Mouse (Mus musculus) right cerebral cortex, adult 18-20 months (tissue): Measurements from ENCODE around the gene Wnt5b.
"Not testable (repeated sequence)": the region's sequence is repeated elsewhere in the genome, so short reads cannot be mapped to it uniquely, and the experiment has no call there.

Source experiments
- DNase-seq: peaks from one replicate; pipeline ENCODE4 v3.0.0; 2022; ENCODE audit warnings: mixed read lengths

Gene Wnt5b

GRCm38 (mm10) chr6:119481741-119482390 is 62.3 kb downstream of the Wnt5b start:
- not testable (repeated sequence) for DNase-seq

- no peak for DNase-seq
Measured at GRCm38 (mm10) chr6:119480706-119481331, 63.3 kb downstream of the Wnt5b start.

- DNase-seq: peak; percentile 45
Measured at GRCm38 (mm10) chr6:119479876-119480705, 64.1 kb downstream of the Wnt5b start.

GRCm38 (mm10) chr6:119479343-119479875 is 64.7 kb downstream of the Wnt5b start, which contains the start of gene Fbxl14:
Gene Fbxl14 (plus strand): TSS chr6:119479668.
- DNase-seq: peak; percentile 43

- DNase-seq: peak; percentile 88
Measured at GRCm38 (mm10) chr6:119478560-119479342, 65.4 kb downstream of the Wnt5b start.

GRCm38 (mm10) chr6:119477686-119478310 is 66.3 kb downstream of the Wnt5b start:
- DNase-seq: no peak

- no peak for DNase-seq
Measured at GRCm38 (mm10) chr6:119475988-119476387, 68.2 kb downstream of the Wnt5b start.

GRCm38 (mm10) chr6:119473992-119474391 is 70.2 kb downstream of the Wnt5b start:
- no peak for DNase-seq

GRCm38 (mm10) chr6:119473446-119473845 is 70.7 kb downstream of the Wnt5b start:
- DNase-seq: no peak

GRCm38 (mm10) chr6:119472705-119473104 is 71.4 kb downstream of the Wnt5b start:
- no peak for DNase-seq

- DNase-seq: peak; percentile 38
Measured at GRCm38 (mm10) chr6:119472135-119472534, 72.0 kb downstream of the Wnt5b start.

GRCm38 (mm10) chr6:119470777-119471176 is 73.4 kb downstream of the Wnt5b start:
- DNase-seq: no peak

GRCm38 (mm10) chr6:119467785-119468059 is 76.4 kb downstream of the Wnt5b start:
- DNase-seq: no peak

- no peak for DNase-seq
Measured at GRCm38 (mm10) chr6:119466921-119467784, 77.0 kb downstream of the Wnt5b start.

- DNase-seq: no peak
Measured at GRCm38 (mm10) chr6:119466161-119466560, 78.0 kb downstream of the Wnt5b start.

- DNase-seq: no peak
Measured at GRCm38 (mm10) chr6:119460391-119460790, 83.8 kb downstream of the Wnt5b start.

- no peak for DNase-seq
Measured at GRCm38 (mm10) chr6:119459041-119459440, 85.1 kb downstream of the Wnt5b start.

- DNase-seq: no peak
Measured at GRCm38 (mm10) chr6:119458166-119458565, 86.0 kb downstream of the Wnt5b start.

- peak; percentile 89 for DNase-seq
Measured at GRCm38 (mm10) chr6:119451981-119452499, 92.1 kb downstream of the Wnt5b start.

- DNase-seq: no peak
Measured at GRCm38 (mm10) chr6:119450965-119451943, 92.9 kb downstream of the Wnt5b start.
